Mouse (Mus musculus) spleen, postnatal 36 days (tissue): ENCODE data around the gene Tub.

ENCODE experiments used
- DNase-seq, 2 experiments: peaks; one replicate each; pipeline ENCODE4 v3.0.0; 2022; ENCODE audit warnings: low spot score in 2 of 2, mixed read lengths in 1 of 2

Gene Tub

GRCm38 (mm10) chr7:108985934-108986708 is 36.0 kb downstream of the Tub start:
- no peak for DNase-seq

- DNase-seq, result no peak
Measured at GRCm38 (mm10) chr7:108991207-108991606, 41.1 kb downstream of the Tub start.

DNA sequence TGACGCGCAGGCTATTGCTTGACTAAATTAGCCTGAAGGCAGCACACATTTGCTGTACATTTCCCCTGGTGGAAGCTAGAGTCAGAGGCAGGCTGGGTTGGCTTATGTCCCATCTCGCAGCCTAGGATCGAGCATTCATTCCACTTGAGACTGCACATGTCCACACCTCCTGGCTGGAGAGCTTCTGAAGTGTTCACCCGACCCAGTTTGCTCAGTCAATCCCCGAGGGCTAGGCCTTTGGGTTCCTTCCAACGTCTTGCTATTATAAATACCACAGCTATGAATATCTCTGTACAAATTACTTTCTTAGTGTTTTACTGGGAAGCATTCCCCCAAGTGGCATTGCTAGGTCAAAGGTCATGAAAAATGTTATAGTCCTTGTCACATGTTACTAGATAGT is 43.1 kb downstream of the Tub start:
- no peak for DNase-seq

GRCm38 (mm10) chr7:108993881-108994291 is 43.7 kb downstream of the Tub start:
- no peak for DNase-seq

- DNase-seq, result no peak
Measured at GRCm38 (mm10) chr7:108996156-108996555, 46.0 kb downstream of the Tub start.

GRCm38 (mm10) chr7:109000315-109000954 is 50.3 kb downstream of the Tub start:
- DNase-seq, result no peak

DNA sequence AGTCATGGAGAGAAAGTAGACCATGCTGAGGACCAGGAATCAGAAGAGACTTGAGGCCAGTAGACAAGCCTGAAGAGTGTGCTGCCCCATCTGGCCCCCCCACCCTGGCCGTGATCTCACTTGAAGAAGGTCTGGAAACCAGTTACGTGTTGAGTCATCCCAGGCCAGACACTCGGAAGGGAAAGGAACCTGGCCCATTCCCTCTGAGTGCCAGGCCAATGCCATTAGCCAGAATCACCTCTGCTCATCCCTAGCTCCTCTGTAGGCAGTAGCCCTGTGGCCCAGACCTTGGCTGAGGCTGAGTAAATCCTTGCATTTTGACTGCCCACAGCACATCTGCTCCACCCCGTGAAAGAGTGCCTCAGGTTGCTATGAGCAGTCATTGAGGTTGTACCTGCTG is 51.8 kb downstream of the Tub start:
- DNase-seq, result no peak

DNA sequence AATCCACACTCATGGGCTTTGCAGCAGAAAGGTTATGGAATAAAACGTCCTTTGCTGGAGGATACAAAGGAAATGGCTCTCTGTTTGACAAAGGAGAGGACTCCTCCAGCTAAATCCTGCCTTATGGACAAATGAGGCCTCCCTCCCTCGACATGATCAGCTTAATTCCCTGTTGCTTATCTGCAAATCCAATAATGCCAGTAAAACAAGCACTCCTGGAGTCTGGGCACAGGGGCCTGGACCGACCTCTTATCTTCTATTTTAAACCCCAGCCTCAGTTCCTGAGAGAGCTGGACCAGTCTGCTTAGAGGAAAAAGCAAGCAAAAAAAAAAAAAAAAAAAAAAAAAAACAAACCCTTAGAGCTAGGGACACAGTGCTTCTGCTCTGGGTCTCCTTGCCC is 53.5 kb downstream of the Tub start:
- no peak for DNase-seq

DNA sequence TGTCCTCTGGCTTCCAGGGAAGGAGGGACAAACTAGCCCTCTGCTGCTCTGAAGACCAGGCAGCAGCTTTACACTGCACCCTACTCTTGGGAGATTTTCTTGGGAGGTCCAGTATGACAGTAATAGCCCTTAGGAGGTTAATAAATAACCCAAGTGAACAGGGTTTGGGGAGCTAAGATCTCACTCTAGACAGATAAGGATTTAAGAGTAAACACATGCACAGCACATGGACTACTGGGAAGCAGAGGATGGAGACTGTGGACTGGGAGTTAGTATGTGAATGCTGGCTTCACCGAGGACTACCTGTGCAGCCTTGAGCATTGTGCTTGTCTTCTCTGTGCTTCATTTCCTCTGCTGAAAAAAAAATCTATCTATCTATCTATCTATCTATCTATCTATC is 59.1 kb downstream of the Tub start:
- no peak for DNase-seq

DNA sequence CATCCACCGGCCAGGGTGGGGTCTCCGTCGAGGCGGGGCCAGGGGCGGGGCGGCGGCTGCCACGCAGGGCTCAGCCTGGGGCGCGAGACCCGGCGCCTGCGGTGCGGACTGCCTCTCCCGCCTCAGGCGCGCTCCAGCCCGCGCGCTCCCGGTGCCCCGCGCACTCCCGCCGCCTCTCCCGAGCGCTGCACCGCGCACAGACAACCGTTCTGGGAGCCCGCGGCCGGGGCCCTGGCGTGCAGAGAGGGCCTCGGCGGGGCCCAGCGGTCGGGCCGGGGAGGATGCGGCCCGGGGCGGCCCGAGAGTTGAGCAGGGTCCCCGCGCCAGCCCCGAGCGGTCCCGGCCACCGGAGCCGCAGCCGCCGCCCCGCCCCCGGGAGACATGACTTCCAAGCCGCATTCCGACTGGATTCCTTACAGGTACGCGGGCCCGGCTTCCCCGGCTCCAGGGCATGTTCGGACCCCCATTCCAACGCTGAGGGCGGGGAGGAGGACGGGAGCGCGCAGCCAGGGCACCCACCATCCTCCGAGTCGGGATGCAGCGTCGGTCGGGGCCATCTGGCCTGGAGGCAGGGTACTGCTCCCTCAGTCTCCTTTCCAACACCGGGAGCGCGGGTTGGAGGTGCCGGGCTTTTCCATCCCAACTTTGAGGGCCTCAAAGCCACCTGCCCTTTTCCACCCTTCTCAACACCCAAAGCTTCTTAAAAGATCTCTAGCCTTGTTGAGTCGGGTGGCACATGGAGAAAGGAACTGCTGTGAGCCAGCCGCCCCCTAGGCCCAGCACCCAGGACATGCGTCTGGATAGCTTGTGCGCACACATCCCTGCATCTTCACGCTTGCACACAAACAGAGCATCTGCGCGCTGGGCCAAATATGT is 60.8 kb downstream of the Tub start:
- no peak for DNase-seq

GRCm38 (mm10) chr7:109011596-109012180 is 61.5 kb downstream of the Tub start:
- DNase-seq, result no peak

DNA sequence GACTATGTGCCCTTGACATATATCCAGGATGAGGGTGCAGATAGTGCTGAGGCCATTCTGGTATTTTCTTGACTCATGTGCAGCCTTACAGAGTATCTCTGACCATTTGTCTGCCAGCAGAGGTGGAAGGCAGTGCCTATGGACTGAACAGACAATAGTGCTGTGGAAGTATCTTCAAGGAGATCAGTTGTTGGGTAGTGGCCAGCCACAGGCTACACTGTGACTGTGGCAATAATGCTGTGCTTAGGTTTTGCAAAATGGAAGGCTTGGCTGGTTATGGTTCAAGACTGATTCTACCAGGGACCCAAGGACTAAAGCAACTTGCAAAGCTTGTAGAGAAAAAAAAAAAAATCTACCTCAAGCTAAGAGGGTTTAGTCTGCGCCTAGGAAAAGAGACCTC is 62.4 kb downstream of the Tub start:
- DNase-seq, result no peak

- no peak for DNase-seq
Measured at GRCm38 (mm10) chr7:109012998-109013625, 63.0 kb downstream of the Tub start.

GRCm38 (mm10) chr7:109014851-109015250 is 64.7 kb downstream of the Tub start:
- no peak for DNase-seq

- no peak for DNase-seq
Measured at GRCm38 (mm10) chr7:109016378-109016923, 66.3 kb downstream of the Tub start.

GRCm38 (mm10) chr7:109019243-109019642 is 69.1 kb downstream of the Tub start:
- DNase-seq, result no peak

- peak in 1 of 2 experiments; percentile 9 for DNase-seq
Measured at GRCm38 (mm10) chr7:109021428-109021827, 71.3 kb downstream of the Tub start.

DNA sequence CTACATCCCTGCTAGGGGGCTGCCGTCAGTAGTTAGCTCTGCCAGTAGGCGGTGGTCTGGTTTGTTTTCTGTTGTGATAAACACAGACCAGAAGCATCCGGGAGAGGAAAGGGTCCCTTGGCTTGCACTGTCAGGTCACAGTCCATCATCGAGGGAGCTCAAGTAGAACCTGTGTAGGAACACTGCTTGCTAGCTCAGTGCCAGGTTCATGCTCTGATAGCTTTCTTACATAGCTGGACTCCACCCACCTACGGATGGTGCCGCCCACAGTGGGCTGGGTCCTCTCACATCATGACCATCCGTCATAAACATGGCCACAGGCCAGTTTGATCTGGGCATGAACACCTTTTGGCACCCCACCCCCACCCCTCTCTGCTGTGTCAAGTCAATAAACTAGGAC is 75.6 kb downstream of the Tub start:
- no peak for DNase-seq

- no peak for DNase-seq
Measured at GRCm38 (mm10) chr7:109026976-109027375, 76.8 kb downstream of the Tub start.

DNA sequence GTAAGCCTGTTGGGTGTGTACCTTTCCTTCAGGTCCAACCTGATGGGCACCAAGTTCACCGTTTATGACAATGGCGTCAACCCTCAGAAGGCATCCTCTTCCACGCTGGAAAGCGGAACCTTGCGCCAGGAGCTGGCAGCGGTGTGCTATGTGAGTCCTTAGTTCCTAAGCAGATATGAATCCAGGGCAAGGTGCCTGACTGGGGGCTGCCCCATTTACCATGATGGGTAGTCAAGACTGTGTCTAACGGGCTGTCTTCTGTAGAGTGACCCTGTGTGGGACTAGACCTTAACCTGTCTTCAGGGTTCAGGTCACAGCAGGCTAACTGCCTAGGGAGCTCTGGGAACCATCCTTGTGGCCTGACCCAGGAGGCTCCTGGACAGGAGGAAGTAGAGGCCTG is 77.6 kb downstream of the Tub start:
- DNase-seq, result no peak

DNA sequence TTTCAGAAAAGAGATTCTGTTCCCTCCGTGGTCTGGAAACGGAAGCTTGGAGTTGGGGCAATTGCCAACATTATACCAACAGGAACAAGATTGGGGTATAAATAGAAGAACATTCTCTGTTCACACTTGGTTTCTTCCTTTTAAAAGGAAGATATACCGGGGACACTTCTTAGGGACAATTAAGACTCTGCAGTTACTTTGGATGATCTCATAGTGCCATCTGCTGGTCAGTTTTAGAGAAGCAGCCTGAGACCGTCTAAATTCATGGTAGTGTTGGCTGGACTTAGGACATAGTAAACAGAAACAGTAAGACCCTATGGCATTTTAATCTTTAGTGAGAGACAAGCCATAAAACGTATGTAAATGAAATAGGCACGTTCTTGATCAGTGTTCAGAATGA is 78.1 kb downstream of the Tub start:
- DNase-seq, result peak in 1 of 2 experiments; percentile 9
